Mouse (Mus musculus) liver, adult (tissue): ENCODE data around the gene Pole2.
"Not testable (repeated sequence)": the region's sequence is repeated elsewhere in the genome, so short reads cannot be mapped to it uniquely, and the experiment has no call there.

Experiments
- GATA4 ChIP-seq: IDR thresholded peaks from 2 replicates; pipeline ENCODE4 v1.6.1; 2014; ENCODE audit warnings: mild to moderate bottlenecking, low read length; ENCODE audit not compliant: insufficient replicate concordance

Gene Pole2

DNA sequence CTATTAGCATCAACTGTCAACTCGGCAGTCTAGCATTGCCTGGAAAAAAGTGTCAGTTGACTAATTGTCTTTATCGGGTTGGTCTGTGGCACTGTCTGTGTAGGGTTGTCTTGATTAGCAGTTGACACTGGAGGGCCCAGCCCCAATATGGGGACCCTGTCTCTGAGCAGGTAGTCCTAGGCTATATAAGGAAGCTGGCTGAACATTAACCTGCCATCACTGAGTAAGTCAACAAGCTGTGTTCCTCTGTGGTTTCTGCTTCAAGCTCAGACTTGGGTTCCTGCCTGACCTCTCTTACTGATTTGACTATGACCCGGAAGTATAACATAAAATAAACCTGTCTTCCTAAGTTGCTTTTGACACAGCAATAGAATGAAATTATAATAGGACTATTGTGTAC lies 52.0 kb downstream of the Pole2 start:
- TF ChIP-seq GATA4, result no peak

DNA sequence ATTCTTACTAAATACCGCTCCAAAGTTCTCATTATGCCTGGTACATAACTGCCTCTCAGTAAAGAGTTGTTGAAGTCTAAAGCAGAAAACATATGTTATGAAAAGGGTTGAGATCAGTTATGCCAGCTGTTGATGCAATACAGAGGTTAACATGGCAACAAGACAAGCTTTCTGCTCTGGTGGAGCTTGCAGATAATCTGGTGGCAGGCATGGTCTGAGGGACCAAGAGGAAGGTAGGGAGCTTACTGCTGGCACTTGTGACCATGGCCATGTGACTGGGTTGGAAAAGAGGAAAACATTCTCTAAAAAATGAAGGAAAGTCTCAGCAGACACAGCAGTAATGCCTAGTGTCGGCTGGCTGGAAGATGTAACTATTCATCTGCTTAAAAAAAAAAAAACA lies 56.7 kb downstream of the Pole2 start:
- TF ChIP-seq GATA4, result no peak

- no peak for TF ChIP-seq GATA4
Observed at GRCm38 (mm10) chr12:69168461-69169106, 59.4 kb downstream of the Pole2 start, which contains the start of gene Lrr1. Gene Lrr1 (plus strand): TSS chr12:69168814.

GRCm38 (mm10) chr12:69167656-69168460 lies 60.1 kb downstream of the Pole2 start:
- no peak for TF ChIP-seq GATA4

DNA sequence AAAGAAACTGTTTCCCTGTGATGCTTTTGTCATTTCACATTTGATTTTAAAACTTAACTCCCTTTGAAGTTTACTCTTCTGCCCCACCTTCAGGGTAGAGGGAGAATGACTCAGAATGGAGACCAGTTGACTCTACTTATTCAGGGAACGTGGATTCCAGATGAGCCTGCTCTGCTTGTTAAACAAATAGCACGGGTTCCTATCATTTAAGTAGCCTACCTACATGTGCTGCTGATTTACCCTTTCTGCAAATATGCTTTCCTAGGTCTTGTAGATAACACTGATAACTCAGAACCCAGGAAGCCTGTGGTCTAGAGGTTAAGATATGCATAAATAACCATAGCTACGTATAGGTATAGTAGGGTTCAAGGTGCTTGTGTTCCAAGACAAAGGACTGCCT lies 63.1 kb downstream of the Pole2 start:
- TF ChIP-seq GATA4, result no peak

GRCm38 (mm10) chr12:69159578-69159940 lies 68.4 kb downstream of the Pole2 start:
- TF ChIP-seq GATA4, result no peak

GRCm38 (mm10) chr12:69158765-69159577 lies 69.0 kb downstream of the Pole2 start, which contains the start of gene Rps29:
Gene Rps29 (minus strand): TSS chr12:69159186.
- TF ChIP-seq GATA4, result not testable (repeated sequence)

- TF ChIP-seq GATA4, result no peak
Observed at GRCm38 (mm10) chr12:69158366-69158764, 69.6 kb downstream of the Pole2 start.

DNA sequence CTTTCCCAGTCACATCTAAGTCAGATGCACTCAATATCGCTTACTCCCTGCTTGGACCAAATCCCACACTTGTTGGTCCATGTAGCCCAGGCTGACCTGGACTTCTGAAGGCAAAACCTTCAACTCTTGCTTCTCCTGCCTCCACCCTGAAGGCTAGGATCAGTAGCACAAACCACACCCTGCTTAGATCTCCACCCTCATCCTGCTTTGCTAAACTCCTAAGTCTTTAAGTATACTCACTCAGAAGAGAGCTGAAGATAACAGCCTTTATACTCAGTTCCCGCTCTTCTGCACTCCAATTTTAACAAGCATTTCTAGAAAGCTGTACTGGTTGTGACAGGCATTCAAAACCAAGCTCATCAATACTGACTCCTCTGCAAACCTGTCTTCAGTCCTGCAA lies 70.9 kb downstream of the Pole2 start:
- TF ChIP-seq GATA4, result no peak

DNA sequence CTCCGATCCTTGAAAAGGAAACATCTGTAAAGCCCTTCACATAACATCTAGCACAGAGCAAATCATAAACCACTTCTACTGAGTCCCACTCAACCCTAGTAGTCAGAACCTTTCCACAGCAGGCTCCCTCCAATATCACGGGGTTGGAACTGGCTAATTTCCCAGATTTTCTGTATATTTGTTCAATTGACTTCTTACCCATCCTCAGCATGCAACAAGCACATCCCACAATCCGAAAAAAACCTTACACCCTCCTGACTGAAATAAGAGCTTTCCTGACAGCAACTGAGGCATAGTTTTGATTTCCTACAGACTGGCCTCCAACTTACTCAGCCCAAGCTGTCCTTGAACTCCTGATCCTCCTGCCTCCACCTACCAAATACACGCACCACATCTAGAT lies 71.6 kb downstream of the Pole2 start:
- no peak for TF ChIP-seq GATA4

DNA sequence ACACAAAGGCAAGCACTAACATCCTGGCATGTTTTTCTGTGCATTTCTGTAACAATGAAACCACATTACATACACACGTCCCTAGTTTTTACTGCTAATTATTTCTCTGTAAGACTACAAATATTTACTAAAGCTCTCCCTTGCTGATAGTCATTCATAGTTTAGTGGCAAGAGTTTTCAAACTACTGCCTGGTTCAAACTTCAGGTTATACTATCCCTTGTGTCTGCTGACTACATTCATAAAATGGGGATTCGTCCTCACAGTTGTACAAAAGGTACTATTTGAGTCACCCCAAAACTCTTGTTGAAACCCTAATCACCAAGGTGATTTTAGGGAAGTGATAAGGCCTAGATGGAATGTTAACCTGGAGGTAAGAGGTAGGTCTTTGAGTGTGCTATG lies 72.1 kb downstream of the Pole2 start:
- TF ChIP-seq GATA4, result no peak
